Mouse (Mus musculus): ENCODE data around the gene Tmem37.

Tmem37 gene

GRCm38 (mm10) chr1:120093482-120094134, 19.7 kb upstream of the Tmem37 start:
- DNase-seq: peak; percentile 95 to 96

GRCm38 (mm10) chr1:120090880-120091570, 17.2 kb upstream of the Tmem37 start:
- no peak for DNase-seq

GRCm38 (mm10) chr1:120089180-120089579, 15.3 kb upstream of the Tmem37 start:
- DNase-seq: no peak

- no peak for DNase-seq
These were observed 12.8 kb upstream of the Tmem37 start for GRCm38 (mm10) chr1:120086644-120087043.

- no peak for DNase-seq
These were observed 11.8 kb upstream of the Tmem37 start for GRCm38 (mm10) chr1:120085696-120086095.

GRCm38 (mm10) chr1:120083921-120084517, 10.1 kb upstream of the Tmem37 start:
- DNase-seq: no peak

- DNase-seq: no peak
These were observed 9.2 kb upstream of the Tmem37 start for GRCm38 (mm10) chr1:120082957-120083585.

- no peak for DNase-seq
These were observed 6.8 kb upstream of the Tmem37 start for GRCm38 (mm10) chr1:120080632-120081031.

GRCm38 (mm10) chr1:120077746-120078410, 4.0 kb upstream of the Tmem37 start:
- no peak for DNase-seq

GRCm38 (mm10) chr1:120075507-120075906, 1.6 kb upstream of the Tmem37 start:
- no peak for DNase-seq

- DNase-seq: peak; percentile 66 to 68
These were observed 1.1 kb upstream of the Tmem37 start for GRCm38 (mm10) chr1:120074931-120075330.

- DNase-seq: no peak
These were observed 431 bp upstream of the Tmem37 start for GRCm38 (mm10) chr1:120074307-120074702.

GRCm38 (mm10) chr1:120072900-120073299, 974 bp downstream of the Tmem37 start:
- peak; percentile 50 to 63 for DNase-seq

- DNase-seq: no peak
These were observed 2.7 kb downstream of the Tmem37 start for GRCm38 (mm10) chr1:120071133-120071532.

- DNase-seq: no peak
These were observed 3.7 kb downstream of the Tmem37 start for GRCm38 (mm10) chr1:120070168-120070567.

- no peak for DNase-seq
These were observed 4.8 kb downstream of the Tmem37 start for GRCm38 (mm10) chr1:120069120-120069519.

- DNase-seq: no peak
These were observed 7.2 kb downstream of the Tmem37 start for GRCm38 (mm10) chr1:120066625-120067024.

- DNase-seq: no peak
These were observed 7.7 kb downstream of the Tmem37 start for GRCm38 (mm10) chr1:120066159-120066558.

- DNase-seq: no peak
These were observed 9.7 kb downstream of the Tmem37 start for GRCm38 (mm10) chr1:120064036-120064682.

GRCm38 (mm10) chr1:120062231-120062630, 11.6 kb downstream of the Tmem37 start:
- DNase-seq: no peak

GRCm38 (mm10) chr1:120060687-120061086, 13.2 kb downstream of the Tmem37 start:
- DNase-seq: no peak

GRCm38 (mm10) chr1:120057674-120058430, 16.0 kb downstream of the Tmem37 start:
- DNase-seq: no peak

All from cerebellum, postnatal 14 days (tissue).